Mouse (Mus musculus) CD4-positive, CD25-positive, alpha-beta regulatory T cell, adult 4 months (primary cell): Measurements from ENCODE around the gene Dmrtc2. TPM values are rescaled to one million over a fixed set of nuclear protein-coding genes. Genes with fewer than 3 reads are reported as not detected.
"Not testable (repeated sequence)": the region's sequence is repeated elsewhere in the genome, so short reads cannot be mapped to it uniquely, and the experiment has no call there.

Source experiments
- ATAC-seq: one replicate; pipeline ENCODE4 v1.8.0; 2017
- polyA plus RNA-seq, 2 experiments: library from polyadenylated mRNA; unstranded; fragments of 100-300 nt; shearing (Covaris generic); gene quantifications; one replicate each; pipeline ENCODE4 v1.2.1; 2017

The Dmrtc2 gene
- polyA plus RNA-seq, 2 experiments from 2014 or later, result not detected

- no peak for ATAC-seq
These were observed 777 bp upstream of the Dmrtc2 start for GRCm38 (mm10) chr7:24869080-24869479.

GRCm38 (mm10) chr7:24877588-24877987 is 7.7 kb downstream of the Dmrtc2 start:
- no peak for ATAC-seq

- no peak for ATAC-seq
These were observed 9.8 kb downstream of the Dmrtc2 start for GRCm38 (mm10) chr7:24879620-24880019.

- ATAC-seq, result no peak
These were observed 12.8 kb downstream of the Dmrtc2 start for GRCm38 (mm10) chr7:24882416-24883199.

- ATAC-seq, result peak; percentile 89
These were observed 14.2 kb downstream of the Dmrtc2 start, which contains the start of gene Rps19 for GRCm38 (mm10) chr7:24883896-24884692. TSS of gene Rps19 (plus strand) at chr7:24884371.

GRCm38 (mm10) chr7:24884693-24885291 is 14.9 kb downstream of the Dmrtc2 start:
- peak; percentile 29 for ATAC-seq

GRCm38 (mm10) chr7:24885468-24886307 is 15.8 kb downstream of the Dmrtc2 start:
- ATAC-seq, result no peak

- no peak for ATAC-seq
These were observed 16.4 kb downstream of the Dmrtc2 start for GRCm38 (mm10) chr7:24886308-24886633.

- no peak for ATAC-seq
These were observed 17.2 kb downstream of the Dmrtc2 start for GRCm38 (mm10) chr7:24887096-24887495.

GRCm38 (mm10) chr7:24889431-24890220 is 19.8 kb downstream of the Dmrtc2 start:
- no peak for ATAC-seq

GRCm38 (mm10) chr7:24890281-24891216 is 20.7 kb downstream of the Dmrtc2 start:
- ATAC-seq, result peak; percentile 74

GRCm38 (mm10) chr7:24891241-24892124 is 21.6 kb downstream of the Dmrtc2 start:
- ATAC-seq, result peak; percentile 9

- ATAC-seq, result peak; percentile 56
These were observed 22.3 kb downstream of the Dmrtc2 start for GRCm38 (mm10) chr7:24892125-24892583.

- ATAC-seq, result not testable (repeated sequence)
These were observed 25.9 kb downstream of the Dmrtc2 start for GRCm38 (mm10) chr7:24895749-24896148.

- no peak for ATAC-seq
These were observed 26.4 kb downstream of the Dmrtc2 start for GRCm38 (mm10) chr7:24896269-24896668.

GRCm38 (mm10) chr7:24897224-24897623 is 27.4 kb downstream of the Dmrtc2 start, which contains the start of gene Cd79a:
TSS of gene Cd79a (plus strand) at chr7:24897381.
- ATAC-seq, result no peak

GRCm38 (mm10) chr7:24897959-24898358 is 28.1 kb downstream of the Dmrtc2 start:
- no peak for ATAC-seq

- ATAC-seq, result no peak
These were observed 31.3 kb downstream of the Dmrtc2 start for GRCm38 (mm10) chr7:24901114-24901513.

- ATAC-seq, result peak; percentile 44
These were observed 32.0 kb downstream of the Dmrtc2 start for GRCm38 (mm10) chr7:24901842-24902241.
